Mouse (Mus musculus) limb, embryonic 11.5 days (tissue): ENCODE data around the gene Gigyf2. TPM values are rescaled to one million over a fixed set of nuclear protein-coding genes. Genes with fewer than 3 reads are reported as not detected.

ENCODE experiments used
- polyA plus RNA-seq: library from polyadenylated mRNA; unstranded; fragments of >200 nt; fragmentation: Nextera tagmentation; extraction: Ambion mirVana; gene quantifications from 2 replicates; pipeline ENCODE4 v1.2.1, GENCODE M21; 2014

Gene Gigyf2
- polyA plus RNA-seq, 1 experiment from 2014 or later, result 47.3 TPM

Other genes with a start within 250 kb of the Gigyf2 start
- not detected in 2 replicates for gene Alppl2, start 237.1 kb upstream of the Gigyf2 start, polyA plus RNA-seq
- gene Alpi, start 225.4 kb upstream of the Gigyf2 start, polyA plus RNA-seq, result not detected in 2 replicates
- not detected in 2 replicates for gene Akp3, start 202.0 kb upstream of the Gigyf2 start, polyA plus RNA-seq
- 0.17 and 0.28 TPM in 2 replicates for gene Ecel1, start 170.5 kb upstream of the Gigyf2 start, polyA plus RNA-seq
- gene Prss56, start 143.7 kb upstream of the Gigyf2 start, polyA plus RNA-seq, result not detected in 2 replicates
- 0.73 and 1.2 TPM in 2 replicates for gene Chrnd, start 136.4 kb upstream of the Gigyf2 start, polyA plus RNA-seq
- 2.9 and 4.1 TPM in 2 replicates for gene Chrng, start 122.3 kb upstream of the Gigyf2 start, polyA plus RNA-seq
- 140 and 157 TPM in 2 replicates for gene Eif4e2, start 113.1 kb upstream of the Gigyf2 start, polyA plus RNA-seq
- gene Efhd1, start 62.6 kb upstream of the Gigyf2 start, polyA plus RNA-seq, result 0.40 and 0.47 TPM in 2 replicates
- gene Kcnj13, start 67.7 kb downstream of the Gigyf2 start, polyA plus RNA-seq, result 0.44 and 1.9 TPM in 2 replicates
- gene Snorc, start 143.3 kb downstream of the Gigyf2 start, polyA plus RNA-seq, result not detected in 2 replicates
- not detected in 2 replicates for gene Neu2, start 182.9 kb downstream of the Gigyf2 start, polyA plus RNA-seq
- 0.16 and 0.17 TPM in 2 replicates for gene Ngef, start 246.9 kb downstream of the Gigyf2 start, polyA plus RNA-seq